Mouse (Mus musculus): ENCODE data around the gene Gm42906.

Gm42906 gene

GRCm38 (mm10) chr5:151020031-151020820, 407.7 kb downstream of the Gm42906 start:
- DNase-seq = no peak

GRCm38 (mm10) chr5:151018959-151019358, 409.0 kb downstream of the Gm42906 start:
- no peak for DNase-seq

DNA sequence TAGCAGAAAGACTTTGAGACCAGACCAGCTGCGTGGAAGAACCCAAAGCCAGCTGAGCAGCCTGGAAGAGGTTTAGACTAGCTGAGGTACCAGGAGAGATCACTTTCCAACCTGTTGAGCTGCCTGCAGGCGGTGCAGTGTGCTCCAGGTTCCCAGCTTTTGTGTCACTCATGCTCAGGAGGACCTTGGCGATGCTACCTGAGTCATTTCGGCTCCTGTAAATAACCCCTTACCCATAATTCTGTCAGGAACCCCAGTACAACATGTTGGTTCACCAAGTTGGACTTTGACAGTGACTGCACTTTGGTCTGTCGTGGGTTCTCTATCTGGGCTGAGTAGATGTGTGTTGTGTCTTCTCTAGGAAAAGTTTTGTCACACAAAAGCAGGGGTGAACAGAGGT, 409.5 kb downstream of the Gm42906 start:
- DNase-seq = no peak

Measured in cerebellum, postnatal 14 days (tissue).